Mouse (Mus musculus): ENCODE data around the gene Ocel1. TPM values are rescaled to one million over a fixed set of nuclear protein-coding genes. Genes with fewer than 3 reads are reported as not detected.

The Ocel1 gene
- total and polyA plus RNA-seq, 2 experiments, result 8.0 to 9.2 TPM

GRCm38 (mm10) chr8:71351117-71351516, 20.0 kb upstream of the Ocel1 start:
- DNase-seq (ENCODE audit: extremely low read depth, low read depth, low spot score), result no peak
- peaks cover 22% of the 10 kb centered on the region for H3K36me3 ChIP-seq (ENCODE audit: control insufficient read depth, insufficient read depth, low read length)

GRCm38 (mm10) chr8:71351520-71351919, 19.6 kb upstream of the Ocel1 start:
- TF ChIP-seq POLR2A (IDR thresholded peaks at IDR 0.05; ENCODE audit: extremely low read depth, insufficient read depth, low read length) (no peak), CTCF (IDR thresholded peaks at IDR 0.05; ENCODE audit: low read depth, low read length) (no peak)
- no peak overlapping the region for H3K27ac ChIP-seq (replicated peaks; ENCODE audit: insufficient read depth, low read depth, low read length)
- no peak overlapping the region for H3K4me3 ChIP-seq (ENCODE audit: insufficient read depth, low read depth, low read length)
- H3K4me1 ChIP-seq (ENCODE audit: control insufficient read depth, insufficient read depth, low read length), result no peaks in the 10 kb centered on the region
- 90% methylated on average over 1 of the region's 1 CpGs for WGBS
- H3K27me3 ChIP-seq (ENCODE audit: control insufficient read depth, insufficient read depth, low read length), result no peaks in the 10 kb centered on the region
- H3K36me3 ChIP-seq (ENCODE audit: control insufficient read depth, insufficient read depth, low read length), result peaks cover 18% of the 10 kb centered on the region
- no peak for DNase-seq (ENCODE audit: extremely low read depth, low read depth, low spot score)
- no peaks in the 10 kb centered on the region for H3K79me2 ChIP-seq (ENCODE audit: control insufficient read depth, insufficient read depth, low read length)
- H3K9ac ChIP-seq (ENCODE audit: low read depth, low read length), result no peak overlapping the region

More at GRCm38 (mm10) chr8:71351117-71351516, 20.0 kb upstream of the Ocel1 start:
- Histone ChIP-seq H3K27ac (replicated peaks; ENCODE audit: insufficient read depth, low read depth, low read length) (no peak overlapping the region), H3K4me1 (ENCODE audit: control insufficient read depth, insufficient read depth, low read length) (no peaks in the 10 kb centered on the region), H3K4me3 (ENCODE audit: insufficient read depth, low read depth, low read length) (no peak overlapping the region), H3K9ac (ENCODE audit: low read depth, low read length) (no peak overlapping the region), H3K27me3 (ENCODE audit: control insufficient read depth, insufficient read depth, low read length) (no peaks in the 10 kb centered on the region), H3K79me2 (ENCODE audit: control insufficient read depth, insufficient read depth, low read length) (no peaks in the 10 kb centered on the region)
- WGBS, result 78% methylated on average over 3 of the region's 3 CpGs
- TF ChIP-seq POLR2A (IDR thresholded peaks at IDR 0.05; ENCODE audit: extremely low read depth, insufficient read depth, low read length) (no peak), CTCF (IDR thresholded peaks at IDR 0.05; ENCODE audit: low read depth, low read length) (no peak)

DNA sequence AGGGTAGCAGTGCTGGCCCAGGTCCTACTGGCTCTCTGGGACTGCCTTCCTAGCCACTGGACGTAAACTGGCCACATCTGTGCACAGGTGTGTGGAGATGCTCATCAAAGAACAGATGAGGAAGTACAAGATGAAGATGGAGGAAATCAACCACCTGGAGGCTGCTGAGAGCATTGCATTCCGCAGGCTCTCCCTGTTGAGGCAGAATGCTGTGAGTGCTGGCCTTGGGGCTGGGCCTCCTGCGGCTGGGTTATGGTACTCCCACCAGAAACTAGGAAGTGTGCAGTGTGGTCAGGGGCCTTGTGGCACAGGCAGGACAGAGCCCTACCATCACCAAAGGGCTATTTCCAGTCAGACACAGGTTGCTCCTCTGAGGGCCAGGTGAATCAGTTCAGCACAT, 13.1 kb upstream of the Ocel1 start:
- H3K79me2 ChIP-seq (ENCODE audit: control insufficient read depth, insufficient read depth, low read length), result no peaks in the 10 kb centered on the region
- no peak overlapping the region for H3K4me3 ChIP-seq (ENCODE audit: insufficient read depth, low read depth, low read length)
- TF ChIP-seq POLR2A (IDR thresholded peaks at IDR 0.05; ENCODE audit: extremely low read depth, insufficient read depth, low read length) (no peak), CTCF (IDR thresholded peaks at IDR 0.05; ENCODE audit: low read depth, low read length) (no peak)
- no peak for DNase-seq (ENCODE audit: extremely low read depth, low read depth, low spot score)
- H3K4me1 ChIP-seq (ENCODE audit: control insufficient read depth, insufficient read depth, low read length), result no peaks in the 10 kb centered on the region
- no peaks in the 10 kb centered on the region for H3K27me3 ChIP-seq (ENCODE audit: control insufficient read depth, insufficient read depth, low read length)
- H3K27ac ChIP-seq (replicated peaks; ENCODE audit: insufficient read depth, low read depth, low read length), result no peak overlapping the region
- peaks cover 1% of the 10 kb centered on the region; the same call in 1 of the 2 replicates for H3K36me3 ChIP-seq (ENCODE audit: control insufficient read depth, insufficient read depth, low read length)
- 84% methylated on average over 3 of the region's 3 CpGs for WGBS
- no peak overlapping the region for H3K9ac ChIP-seq (ENCODE audit: low read depth, low read length)

GRCm38 (mm10) chr8:71366771-71367528, 4.1 kb upstream of the Ocel1 start, which contains the start of gene Use1:
Gene Use1 (plus strand): TSS chr8:71366848.
- Histone ChIP-seq H3K36me3 (ENCODE audit: control insufficient read depth, insufficient read depth, low read length) (no peaks in the 10 kb centered on the region), H3K27me3 (ENCODE audit: control insufficient read depth, insufficient read depth, low read length) (no peaks in the 10 kb centered on the region), H3K4me1 (ENCODE audit: control insufficient read depth, insufficient read depth, low read length) (peaks cover 8% of the 10 kb centered on the region), H3K79me2 (ENCODE audit: control insufficient read depth, insufficient read depth, low read length) (peaks cover 3% of the 10 kb centered on the region; the same call in 1 of the 2 replicates), H3K9ac (ENCODE audit: low read depth, low read length) (peak within 1 kb of the TSS; percentile 80), H3K27ac (replicated peaks; ENCODE audit: insufficient read depth, low read depth, low read length) (peak within 1 kb of the TSS; percentile 83), H3K4me3 (ENCODE audit: insufficient read depth, low read depth, low read length) (peak within 1 kb of the TSS; percentile 71)
- 0 out of 2 replicates have a peak, but pooled peaks have one; percentile 36 for TF ChIP-seq POLR2A (IDR thresholded peaks at IDR 0.05; ENCODE audit: extremely low read depth, insufficient read depth, low read length)
- TF ChIP-seq CTCF (IDR thresholded peaks at IDR 0.05; ENCODE audit: low read depth, low read length), result no peak
- DNase-seq (ENCODE audit: extremely low read depth, low read depth, low spot score), result peak; percentile 95
- under 1% methylated on average over 56 of the region's 56 CpGs for WGBS

GRCm38 (mm10) chr8:71367529-71368176, 3.4 kb upstream of the Ocel1 start:
- peak overlapping the region; percentile 72 for H3K9ac ChIP-seq (ENCODE audit: low read depth, low read length)

More at GRCm38 (mm10) chr8:71367529-71368176, 3.4 kb upstream of the Ocel1 start:
- H3K27ac ChIP-seq (replicated peaks; ENCODE audit: insufficient read depth, low read depth, low read length), result peak overlapping the region; percentile 65
- H3K4me1 ChIP-seq (ENCODE audit: control insufficient read depth, insufficient read depth, low read length), result peaks cover 10% of the 10 kb centered on the region
- DNase-seq (ENCODE audit: extremely low read depth, low read depth, low spot score), result no peak
- H3K79me2 ChIP-seq (ENCODE audit: control insufficient read depth, insufficient read depth, low read length), result peaks cover 3% of the 10 kb centered on the region; the same call in 1 of the 2 replicates
- no peaks in the 10 kb centered on the region for H3K27me3 ChIP-seq (ENCODE audit: control insufficient read depth, insufficient read depth, low read length)
- 29% methylated on average over 17 of the region's 17 CpGs for WGBS
- H3K36me3 ChIP-seq (ENCODE audit: control insufficient read depth, insufficient read depth, low read length), result no peaks in the 10 kb centered on the region
- TF ChIP-seq POLR2A (IDR thresholded peaks at IDR 0.05; ENCODE audit: extremely low read depth, insufficient read depth, low read length) (0 out of 2 replicates have a peak, but pooled peaks have one; percentile 1), CTCF (IDR thresholded peaks at IDR 0.05; ENCODE audit: low read depth, low read length) (no peak)
- peak overlapping the region; percentile 71 for H3K4me3 ChIP-seq (ENCODE audit: insufficient read depth, low read depth, low read length)
